Mouse (Mus musculus): ENCODE measurements at regions not wholly inside any gene's neighbourhood (a gene's known extent, or its start where the extent isn't known, plus 50 kb on each side); places are given as distances from the start of the nearest gene placed in this dataset.

DNA sequence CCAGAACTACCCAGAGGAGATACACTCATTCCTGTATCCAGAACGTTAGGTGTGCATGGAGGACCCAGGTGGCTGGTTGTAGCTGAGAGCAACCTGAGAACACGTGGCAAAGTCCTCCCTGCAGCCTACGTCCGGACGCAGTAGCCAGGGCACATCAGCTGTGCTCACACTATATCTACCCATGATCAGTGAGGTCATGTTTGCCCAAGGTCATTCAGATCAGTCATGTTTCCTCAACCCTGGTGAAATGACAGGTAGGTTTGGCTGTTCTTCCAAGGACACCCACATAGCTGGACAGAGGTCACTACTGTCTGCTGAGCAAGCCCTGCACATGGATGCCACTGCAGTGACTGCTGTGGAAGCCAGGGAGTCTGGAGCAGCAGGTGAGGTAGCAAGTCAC lies 109.8 kb upstream of the Irf2bp2 start:
- TF ChIP-seq CTCF (conservative IDR thresholded peaks at IDR 0.05; ENCODE audit: insufficient read depth, insufficient read length, low read depth, low read length) (no peak), POLR2A (IDR thresholded peaks at IDR 0.05; ENCODE audit: low read depth, low read length) (no peak)

Data from kidney, adult 2 months (tissue).